Mouse (Mus musculus) bone marrow macrophage, adult 2 months (primary cell): ENCODE results near the gene Zfp872.

ENCODE experiments used
- CTCF ChIP-seq: IDR thresholded peaks from 2 replicates; pipeline ENCODE4 v1.5.1; 2012; ENCODE audit warnings: low read depth, mild to moderate bottlenecking, low read length, moderate library complexity
- POLR2A ChIP-seq: IDR thresholded peaks from 2 replicates; pipeline ENCODE4 v1.6.1; 2012; ENCODE audit warnings: mild to moderate bottlenecking, low read depth, low read length, borderline replicate concordance

GRCm38 (mm10) chr9:22143108-22144037 lies 44.5 kb upstream of the Zfp872 start:
- TF ChIP-seq CTCF (peak; percentile 87), POLR2A (no peak)
